Comparison of ENCODE assay signal across 33 mouse cellular contexts in genomic region chr15:78673436-78673835, GRCm38 (mm10). TPM values are rescaled to one million over a fixed set of nuclear protein-coding genes. Genes with fewer than 3 reads are reported as not detected.
DNase-seq lines count a peak whose midpoint lies in the region; ATAC-seq and TF ChIP-seq lines count a peak whose summit lies in the region.
"Had no signal": no experiment of that assay in that cellular context is flagged by ENCODE, and none has a peak within 500 bp of the region (broad histone marks: within the 10 kb centered on the region; RNA-seq: fewer than 3 reads in every experiment).

No protein-coding gene starts in this region.

- H3K9ac ChIP-seq in heart, adult 2 months (ENCODE audit: low read depth, low read length): no peak overlapping the region
- H3K9ac ChIP-seq: forebrain, embryonic 15.5 days; heart, embryonic 13.5 days; limb, embryonic 15.5 days; liver, embryonic 14.5 days; lung, embryonic 14.5 days; midbrain, embryonic 15.5 days; neural tube, embryonic 15.5 days had no signal

- 0 out of 2 replicates have a peak, but pooled peaks have one; percentile 18 for TF ChIP-seq POLR2A in testis, adult 2 months (IDR thresholded peaks at IDR 0.05; ENCODE audit: control insufficient read depth, low read depth, low read length)
- no peak for TF ChIP-seq POLR2A in olfactory bulb, adult 2 months (IDR thresholded peaks at IDR 0.05; ENCODE audit: insufficient read depth, low read depth, low read length)
- TF ChIP-seq POLR2A in heart, adult 2 months (IDR thresholded peaks at IDR 0.05; ENCODE audit: insufficient read depth, low read depth, low read length): no peak

- 51% methylated on average over 19 of the region's 19 CpGs for WGBS in olfactory bulb, adult 2 months
- 87% methylated on average over 19 of the region's 19 CpGs for WGBS in heart, adult 2 months

- no peak for TF ChIP-seq EP300 in heart, adult 2 months (IDR thresholded peaks at IDR 0.05; ENCODE audit: insufficient read depth, low read depth, low read length)

- no peaks in the 10 kb centered on the region for H3K79me2 ChIP-seq in heart, adult 2 months (replicated peaks; ENCODE audit: control insufficient read depth, insufficient read depth, low read length)

- peak overlapping the region; percentile 24; the same call in 1 of the 2 replicates for H3K27ac ChIP-seq in testis, adult 2 months (ENCODE audit: control insufficient read depth, insufficient read depth, low read depth, low read length)
- H3K27ac ChIP-seq in olfactory bulb, adult 2 months (ENCODE audit: insufficient read depth, low read depth, low read length): peak overlapping the region; percentile 85; the same call in 1 of the 2 replicates
- H3K27ac ChIP-seq in heart, adult 2 months: no peak overlapping the region
- H3K27ac ChIP-seq: embryonic facial prominence, embryonic 10.5 days; forebrain, embryonic 15.5 days; heart, embryonic 13.5 days; hindbrain, postnatal 0 days; limb, embryonic 15.5 days; liver, embryonic 14.5 days; midbrain, embryonic 15.5 days; neural tube, embryonic 15.5 days had no signal

- peaks cover 20% of the 10 kb centered on the region for H3K4me1 ChIP-seq in testis, adult 2 months (ENCODE audit: control insufficient read depth, insufficient read depth, low read length)
- peaks cover 94% of the 10 kb centered on the region for H3K4me1 ChIP-seq in olfactory bulb, adult 2 months (ENCODE audit: control insufficient read depth, insufficient read depth, low read length)
- H3K4me1 ChIP-seq in heart, adult 2 months (ENCODE audit: control insufficient read depth, insufficient read depth, low read length): peaks cover 7% of the 10 kb centered on the region

- no peak for DNase-seq in testis, postnatal 14 days (ENCODE audit: low spot score)
- peak; percentile 29 for DNase-seq in ZHBTc4 (ENCODE audit: low read depth, low spot score)
- peak; percentile 77 for DNase-seq in adrenal gland, postnatal 25 days
- no peak for DNase-seq in heart, adult 2 months
- DNase-seq in right cerebral cortex, adult 18-20 months: no peak
- DNase-seq: cerebellum, adult 9-11 months; gastrocnemius, postnatal 10 days; heart, adult 11 months; heart, postnatal 14 days; kidney, adult 9 months; kidney, postnatal 14 days; left cerebral cortex, postnatal 4 days; lung, embryonic 14.5 days; lung, postnatal 4 days; right cerebral cortex, postnatal 4 days; thymus, adult 18-20 months; thymus, postnatal 4 days had no signal

- no peak for TF ChIP-seq CTCF in testis, adult 2 months (IDR thresholded peaks at IDR 0.05; ENCODE audit: control insufficient read depth, insufficient read depth, insufficient replicate concordance, low read depth, low read length)
- no peak for TF ChIP-seq CTCF in olfactory bulb, adult 2 months (IDR thresholded peaks at IDR 0.05; ENCODE audit: insufficient read depth, low read depth, low read length)
- no peak for TF ChIP-seq CTCF in heart, adult 2 months (IDR thresholded peaks at IDR 0.05)

- intact Hi-C loops in heart, adult 2 months (cut with DNase I): no loop called here

- no peak for ATAC-seq in activated CD4-positive, CD25-positive, alpha-beta regulatory T cell, adult 4 months
- ATAC-seq: forebrain, embryonic 15.5 days; hindbrain, postnatal 0 days; intestine, embryonic 16.5 days; midbrain, embryonic 15.5 days; Patski had no signal

- peak overlapping the region; percentile 96 for H3K4me3 ChIP-seq in testis, adult 2 months (ENCODE audit: control insufficient read depth, low read depth, low read length)
- H3K4me3 ChIP-seq in olfactory bulb, adult 2 months (ENCODE audit: insufficient read depth, low read depth, low read length): no peak overlapping the region
- no peak overlapping the region for H3K4me3 ChIP-seq in heart, adult 2 months
- H3K4me3 ChIP-seq: embryonic facial prominence, embryonic 10.5 days; forebrain, embryonic 15.5 days; heart, embryonic 13.5 days; limb, embryonic 15.5 days; midbrain, embryonic 15.5 days; neural tube, embryonic 15.5 days had no signal

- no peaks in the 10 kb centered on the region; the same call in none of the 2 replicates for H3K36me3 ChIP-seq in testis, adult 2 months (ENCODE audit: control insufficient read depth, insufficient read depth, low read length)
- no peaks in the 10 kb centered on the region for H3K36me3 ChIP-seq in heart, adult 2 months (ENCODE audit: control insufficient read depth, insufficient read depth, low read length)
- H3K36me3 ChIP-seq: embryonic facial prominence, embryonic 10.5 days; forebrain, embryonic 15.5 days; heart, embryonic 13.5 days; limb, embryonic 15.5 days had no signal

- H3K27me3 ChIP-seq in testis, adult 2 months (ENCODE audit: control insufficient read depth, insufficient read depth, low read length): no peaks in the 10 kb centered on the region
- peaks cover 10% of the 10 kb centered on the region for H3K27me3 ChIP-seq in heart, adult 2 months (ENCODE audit: control insufficient read depth, insufficient read depth, low read length)

RNA-seq across cellular contexts. Expression of gene Elfn2, which starts 45.1 kb away (rescaled TPM):
- 6.7 and 6.9 TPM in 2 replicates for polyA plus RNA-seq in testis, adult 2 months (2012; rRNA removed)
- total RNA-seq in adrenal gland, postnatal 25 days (2021): 2.4 and 7.8 TPM in 2 replicates
- not detected in 2 replicates for polyA plus RNA-seq in olfactory bulb, adult 2 months (2012; ENCODE audit: insufficient read depth, insufficient read length, low replicate concordance, missing spikeins)
- 1 to 10 TPM; 1.3 to 3.4 TPM for total RNA-seq in heart, adult 2 months (2021)
- polyA plus RNA-seq in heart, adult 2 months (2012; rRNA removed): 0.16 and 0.35 TPM in 2 replicates
- not detected for polyA plus RNA-seq in activated CD4-positive, CD25-positive, alpha-beta regulatory T cell, adult 4 months (2017; shearing (Covaris generic))
- total RNA-seq: common myeloid progenitor, adult 5-6 weeks; megakaryocyte-erythroid progenitor cell, adult 5-6 weeks had no signal
- polyA plus RNA-seq: liver, embryonic 14.5 days; stomach, embryonic 14.5 days had no signal

Comparison
In these comparisons a context has a peak if more than half of its experiments do, and no peak if none do; other contexts are left out.
1. DNase-seq: peak in ZHBTc4 (single experiment) and adrenal gland, postnatal 25 days (single experiment); none in testis, postnatal 14 days (single experiment), heart, adult 2 months (0 of 2) and right cerebral cortex, adult 18-20 months (single experiment).